Mouse (Mus musculus): ENCODE measurements around the gene Spag5. TPM values are rescaled to one million over a fixed set of nuclear protein-coding genes. Genes with fewer than 3 reads are reported as not detected.
A peak's percentile ranks its signal among the peaks of the same experiment; 100 is the strongest.

Spag5 gene
- polyA plus RNA-seq, 1 experiment from 2014 or later = 76.1 TPM

- Histone ChIP-seq H3K4me3 (ENCODE audit: low read depth, low read length) (no peak overlapping the region), H3K27ac (ENCODE audit: low read depth, low read length) (no peak overlapping the region), H3K36me3 (ENCODE audit: control insufficient read depth, insufficient read depth, low read length) (no peaks in the 10 kb centered on the region), H3K4me2 (ENCODE audit: low read depth, low read length, severe bottlenecking) (no peak overlapping the region), H3K9ac (ENCODE audit: low read length) (no peak overlapping the region), H3K27me3 (ENCODE audit: control insufficient read depth, insufficient read depth, low read length) (no peaks in the 10 kb centered on the region), H3K9me3 (ENCODE audit: control insufficient read depth, low read length) (no peaks in the 10 kb centered on the region), H3K4me1 (replicated peaks; ENCODE audit: control insufficient read depth, insufficient read depth, low read length) (no peaks in the 10 kb centered on the region)
- WGBS = 92% methylated on average over 15 of the region's 15 CpGs
- no peak for DNase-seq (ENCODE audit: low spot score)
- ATAC-seq (replicated peaks; ENCODE audit: low FRiP score) = no peak
Observed at GRCm38 (mm10) chr11:78367456-78368225, 66.3 kb downstream of the Spag5 start.

- Histone ChIP-seq H3K9ac (ENCODE audit: low read length) (no peak overlapping the region), H3K36me3 (ENCODE audit: control insufficient read depth, insufficient read depth, low read length) (no peaks in the 10 kb centered on the region), H3K27me3 (ENCODE audit: control insufficient read depth, insufficient read depth, low read length) (no peaks in the 10 kb centered on the region), H3K27ac (ENCODE audit: low read depth, low read length) (no peak overlapping the region), H3K4me2 (ENCODE audit: low read depth, low read length, severe bottlenecking) (no peak overlapping the region), H3K9me3 (ENCODE audit: control insufficient read depth, low read length) (no peaks in the 10 kb centered on the region), H3K4me1 (replicated peaks; ENCODE audit: control insufficient read depth, insufficient read depth, low read length) (no peaks in the 10 kb centered on the region), H3K4me3 (ENCODE audit: low read depth, low read length) (no peak overlapping the region)
- 58% methylated on average over 1 of the region's 1 CpGs for WGBS
- DNase-seq (ENCODE audit: low spot score) = peak; percentile 40
- no peak for ATAC-seq (replicated peaks; ENCODE audit: low FRiP score)
Observed at GRCm38 (mm10) chr11:78370389-78370788, 69.1 kb downstream of the Spag5 start.

DNA sequence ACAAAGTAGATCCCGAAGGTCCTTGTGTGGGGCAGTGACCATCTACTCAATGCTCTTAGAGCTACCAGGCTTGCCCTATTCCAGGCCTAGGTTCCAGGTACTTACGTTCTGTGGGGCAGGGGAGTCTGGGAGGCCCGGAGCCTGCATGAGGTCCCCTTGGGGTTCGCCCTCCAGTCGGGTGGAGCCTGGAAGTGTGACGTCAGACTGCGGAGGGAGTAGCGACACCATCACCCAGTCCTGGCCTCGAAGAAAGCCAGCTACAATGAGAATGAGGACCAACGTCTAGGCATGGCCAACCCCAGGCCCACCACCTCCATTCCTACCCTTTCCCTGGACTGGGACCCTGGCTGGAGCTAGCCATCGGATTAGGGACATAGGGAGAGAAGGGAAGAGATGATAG, 70.4 kb downstream of the Spag5 start:
- ATAC-seq (replicated peaks; ENCODE audit: low FRiP score) (no peak), DNase-seq (ENCODE audit: low spot score) (no peak)
- Histone ChIP-seq H3K4me2 (ENCODE audit: low read depth, low read length, severe bottlenecking) (no peak overlapping the region), H3K9ac (ENCODE audit: low read length) (no peak overlapping the region), H3K4me1 (replicated peaks; ENCODE audit: control insufficient read depth, insufficient read depth, low read length) (no peaks in the 10 kb centered on the region), H3K4me3 (ENCODE audit: low read depth, low read length) (no peak overlapping the region), H3K27ac (ENCODE audit: low read depth, low read length) (no peak overlapping the region), H3K27me3 (ENCODE audit: control insufficient read depth, insufficient read depth, low read length) (no peaks in the 10 kb centered on the region), H3K36me3 (ENCODE audit: control insufficient read depth, insufficient read depth, low read length) (no peaks in the 10 kb centered on the region), H3K9me3 (ENCODE audit: control insufficient read depth, low read length) (no peaks in the 10 kb centered on the region)
- WGBS = 88% methylated on average over 11 of the region's 11 CpGs

Other genes starting within 250 kb of the Spag5 start
- gene Eral1, start 221.1 kb upstream of the Spag5 start, polyA plus RNA-seq (2014; fragmentation: Nextera tagmentation; extraction: Ambion mirVana) = 39.4 and 41.8 TPM in 2 replicates
- gene Fam222b, start 206.9 kb upstream of the Spag5 start, polyA plus RNA-seq (2014; fragmentation: Nextera tagmentation; extraction: Ambion mirVana) = 31.3 and 34.4 TPM in 2 replicates
- gene Traf4, start 135.9 kb upstream of the Spag5 start, polyA plus RNA-seq (2014; fragmentation: Nextera tagmentation; extraction: Ambion mirVana) = 77.7 and 79.6 TPM in 2 replicates
- 7.6 and 9.6 TPM in 2 replicates for gene Nek8, start 124.9 kb upstream of the Spag5 start, polyA plus RNA-seq (2014; fragmentation: Nextera tagmentation; extraction: Ambion mirVana)
- 7.1 and 9.9 TPM in 2 replicates for gene Tlcd1, start 124.8 kb upstream of the Spag5 start, polyA plus RNA-seq (2014; fragmentation: Nextera tagmentation; extraction: Ambion mirVana)
- gene Rpl23a, start 117.9 kb upstream of the Spag5 start, polyA plus RNA-seq (2014; fragmentation: Nextera tagmentation; extraction: Ambion mirVana) = 1,094 and 1,161 TPM in 2 replicates
- gene Rab34, start 113.1 kb upstream of the Spag5 start, polyA plus RNA-seq (2014; fragmentation: Nextera tagmentation; extraction: Ambion mirVana) = 54.7 and 58.8 TPM in 2 replicates
- 1.4 and 1.6 TPM in 2 replicates for gene Proca1, start 108.1 kb upstream of the Spag5 start, polyA plus RNA-seq (2014; fragmentation: Nextera tagmentation; extraction: Ambion mirVana)
- gene Sdf2, start 55.8 kb upstream of the Spag5 start, polyA plus RNA-seq (2014; fragmentation: Nextera tagmentation; extraction: Ambion mirVana) = 41.0 and 52.3 TPM in 2 replicates
- 33.7 and 34.0 TPM in 2 replicates for gene Supt6, start 55.5 kb upstream of the Spag5 start, polyA plus RNA-seq (2014; fragmentation: Nextera tagmentation; extraction: Ambion mirVana)
- gene 2610507B11Rik, start 39.8 kb upstream of the Spag5 start, polyA plus RNA-seq (2014; fragmentation: Nextera tagmentation; extraction: Ambion mirVana) = 75.1 and 84.6 TPM in 2 replicates
- gene BC030499, start 10.7 kb upstream of the Spag5 start, polyA plus RNA-seq (2014; fragmentation: Nextera tagmentation; extraction: Ambion mirVana) = 0.21 and 0.87 TPM in 2 replicates
- 3.3 and 7.4 TPM in 2 replicates for gene Aldoc, start 21.4 kb downstream of the Spag5 start, polyA plus RNA-seq (2014; fragmentation: Nextera tagmentation; extraction: Ambion mirVana)
- 69.6 and 70.3 TPM in 2 replicates for gene Pigs, start 26.9 kb downstream of the Spag5 start, polyA plus RNA-seq (2014; fragmentation: Nextera tagmentation; extraction: Ambion mirVana)
- gene Unc119, start 42.0 kb downstream of the Spag5 start, polyA plus RNA-seq (2014; fragmentation: Nextera tagmentation; extraction: Ambion mirVana) = 73.2 and 77.4 TPM in 2 replicates
- gene Foxn1, start 85.0 kb downstream of the Spag5 start, polyA plus RNA-seq (2014; fragmentation: Nextera tagmentation; extraction: Ambion mirVana) = not detected in 2 replicates
- gene Slc13a2, start 120.7 kb downstream of the Spag5 start, polyA plus RNA-seq (2014; fragmentation: Nextera tagmentation; extraction: Ambion mirVana) = not detected in 2 replicates
- 18.4 TPM in 2 replicates for gene Slc46a1, start 164.2 kb downstream of the Spag5 start, polyA plus RNA-seq (2014; fragmentation: Nextera tagmentation; extraction: Ambion mirVana)
- gene Sarm1, start 196.2 kb downstream of the Spag5 start, polyA plus RNA-seq (2014; fragmentation: Nextera tagmentation; extraction: Ambion mirVana) = 18.4 and 24.9 TPM in 2 replicates
- gene Vtn, start 197.6 kb downstream of the Spag5 start, polyA plus RNA-seq (2014; fragmentation: Nextera tagmentation; extraction: Ambion mirVana) = 36.3 and 38.6 TPM in 2 replicates
- gene Sebox, start 201.9 kb downstream of the Spag5 start, polyA plus RNA-seq (2014; fragmentation: Nextera tagmentation; extraction: Ambion mirVana) = not detected in 2 replicates
- gene Tmem199, start 210.6 kb downstream of the Spag5 start, polyA plus RNA-seq (2014; fragmentation: Nextera tagmentation; extraction: Ambion mirVana) = 77.1 and 77.2 TPM in 2 replicates
- gene Poldip2, start 210.7 kb downstream of the Spag5 start, polyA plus RNA-seq (2014; fragmentation: Nextera tagmentation; extraction: Ambion mirVana) = 144 and 155 TPM in 2 replicates
- 85.8 and 90.1 TPM in 2 replicates for gene Tnfaip1, start 234.8 kb downstream of the Spag5 start, polyA plus RNA-seq (2014; fragmentation: Nextera tagmentation; extraction: Ambion mirVana)
- 87.3 and 92.3 TPM in 2 replicates for gene Ift20, start 234.8 kb downstream of the Spag5 start, polyA plus RNA-seq (2014; fragmentation: Nextera tagmentation; extraction: Ambion mirVana)
- 77.6 and 87.4 TPM in 2 replicates for gene Tmem97, start 249.2 kb downstream of the Spag5 start, polyA plus RNA-seq (2014; fragmentation: Nextera tagmentation; extraction: Ambion mirVana)

Data from forebrain, embryonic 11.5 days (tissue).